Mouse (Mus musculus): ENCODE data around the gene Zfp2.

GRCm38 (mm10) chr11:50908136-50908535 lies 7.8 kb downstream of the Zfp2 start:
- no peak for TF ChIP-seq CTCF (IDR thresholded peaks at IDR 0.05; ENCODE audit: control insufficient read depth, insufficient read depth, insufficient replicate concordance, low read depth, low read length)
- TF ChIP-seq POLR2A (IDR thresholded peaks at IDR 0.05; ENCODE audit: control insufficient read depth, low read depth, low read length) = no peak

All from testis, adult 2 months (tissue).